Mouse (Mus musculus) kidney, adult 2 months (tissue): ENCODE data around the gene Hoxb3.

Experiments
- CTCF ChIP-seq: fragments of 200-500 bp; conservative IDR thresholded peaks from 2 replicates; pipeline ENCODE4 v1.5.1; 2011; ENCODE audit warnings: low read depth, mild to moderate bottlenecking, control low read depth, low read length, moderate library complexity, mixed read lengths; ENCODE audit not compliant: insufficient read depth, insufficient read length
- POLR2A ChIP-seq: fragments of 200-500 bp; IDR thresholded peaks from one replicate; pipeline ENCODE4 v1.6.1; 2011; ENCODE audit warnings: low read depth, low read length, control low read depth

DNA sequence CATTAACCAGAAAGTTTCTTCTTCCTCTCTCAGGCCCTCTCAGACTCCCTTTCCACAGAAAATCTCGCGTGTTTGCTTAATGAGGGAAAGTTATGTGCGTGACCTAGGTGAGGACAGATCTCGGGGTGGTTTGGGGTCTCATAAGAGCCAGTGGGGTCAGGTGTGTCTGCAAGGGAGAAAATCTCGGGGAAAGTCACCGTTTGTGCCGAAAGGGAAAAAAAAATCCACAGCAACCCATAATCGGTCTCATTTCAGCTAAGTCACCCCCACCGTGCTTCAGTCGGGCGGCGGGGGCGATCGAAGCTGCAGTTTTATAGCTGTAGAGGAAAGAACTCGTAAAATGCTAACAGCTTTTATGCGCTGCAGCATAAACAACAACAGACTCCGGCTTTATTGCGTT, 41.7 kb upstream of the Hoxb3 start:
- no peak for TF ChIP-seq POLR2A
- TF ChIP-seq CTCF, result no peak
